Mouse (Mus musculus) small intestine, adult 2 months (tissue): ENCODE measurements at regions not wholly inside any gene's neighbourhood (a gene's known extent, or its start where the extent isn't known, plus 50 kb on each side); places are given as distances from the start of the nearest gene placed in this dataset.

ENCODE experiments used
- CTCF ChIP-seq: fragments of 200-500 bp; IDR thresholded peaks from 2 replicates; pipeline ENCODE4 v1.5.1; 2012; ENCODE audit warnings: low read depth, mild to moderate bottlenecking, control low read depth, inconsistent platforms, low read length, moderate library complexity, mixed read lengths; ENCODE audit not compliant: insufficient replicate concordance, insufficient read length; ENCODE audit errors: extremely low read depth
- POLR2A ChIP-seq: fragments of 200-500 bp; IDR thresholded peaks from 2 replicates; pipeline ENCODE4 v1.6.1; 2012; ENCODE audit warnings: low read depth, mild to moderate bottlenecking, control low read depth, inconsistent platforms, low read length, moderate library complexity

DNA sequence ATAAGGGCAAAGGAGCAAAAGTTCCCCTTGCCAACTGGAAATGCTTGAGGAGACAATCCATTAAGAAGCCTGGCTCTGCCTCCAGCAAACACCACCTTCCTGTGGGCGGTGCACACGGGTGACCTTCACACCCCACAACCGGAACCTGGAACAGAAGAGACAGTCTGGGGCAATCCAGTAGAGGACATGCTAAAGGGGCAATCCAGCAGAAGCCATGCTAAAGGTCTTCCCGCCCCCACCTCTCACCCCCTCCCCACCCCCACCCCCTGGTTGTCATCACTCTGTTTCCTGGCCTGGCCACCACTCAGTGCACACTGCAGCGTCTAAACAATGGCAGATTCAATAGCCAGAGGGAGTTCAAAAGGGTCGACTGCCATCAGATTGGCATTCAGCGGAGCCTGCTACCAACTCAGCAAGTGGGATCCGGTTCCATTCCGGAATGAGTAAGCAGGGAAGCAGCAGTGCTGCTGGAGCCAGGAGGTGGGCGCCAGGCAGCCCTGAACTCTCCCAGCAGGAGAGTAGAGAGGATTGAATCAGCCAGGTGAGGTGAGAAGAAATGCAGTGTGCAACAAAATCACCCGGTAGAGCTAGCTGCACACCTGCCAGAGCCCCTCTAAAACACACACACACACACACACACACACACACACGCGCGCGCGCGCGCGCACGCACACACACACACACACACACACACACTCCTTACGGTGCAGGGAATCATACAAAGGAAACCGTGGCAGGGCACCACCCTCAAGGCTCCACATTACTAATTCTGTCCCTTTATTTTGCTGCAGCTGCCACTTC, 443.7 kb upstream of the Smim15 start:
- no peak for TF ChIP-seq POLR2A
- TF ChIP-seq CTCF, result no peak
